Mouse (Mus musculus) forebrain, postnatal 0 days (tissue): ENCODE measurements around the gene Cdyl2. TPM values are rescaled to one million over a fixed set of nuclear protein-coding genes. Genes with fewer than 3 reads are reported as not detected.

ENCODE experiments used
- ATAC-seq: fragments of 200-750 bp; cut with Nextera tagmentation; 2 replicates; pipeline ENCODE4 v1.8.0; 2017; ENCODE audit warnings: mild to moderate bottlenecking, moderate library complexity
- DNase-seq: peaks from one replicate; pipeline ENCODE4 v3.0.0-alpha.2; 2015
- H3K27ac ChIP-seq: fragments of 300-500 bp; sonication (generic); 2 replicates; pipeline ENCODE4 v1.5.1; 2014; ENCODE audit warnings: low read depth, mild to moderate bottlenecking, antibody characterized with exemption, low read length, moderate library complexity, mixed read lengths
- H3K27me3 ChIP-seq: fragments of 300-500 bp; sonication (generic); 2 replicates; pipeline ENCODE4 v1.6.1; 2014; ENCODE audit warnings: mild to moderate bottlenecking, low read length, mixed read lengths; ENCODE audit not compliant: insufficient read depth
- H3K36me3 ChIP-seq: fragments of 300-500 bp; sonication (generic); 2 replicates; pipeline ENCODE4 v1.6.1; 2014; ENCODE audit warnings: mild to moderate bottlenecking, moderate library complexity; ENCODE audit not compliant: insufficient read depth
- H3K4me1 ChIP-seq: fragments of 300-500 bp; sonication (generic); 2 replicates; pipeline ENCODE4 v1.6.1; 2014; ENCODE audit warnings: antibody characterized with exemption; ENCODE audit not compliant: insufficient read depth
- H3K4me2 ChIP-seq: fragments of 300-500 bp; sonication (generic); 2 replicates; pipeline ENCODE4 v1.6.1; 2014; ENCODE audit warnings: low read depth, mild to moderate bottlenecking, moderate library complexity
- H3K4me3 ChIP-seq: fragments of 300-500 bp; sonication (generic); 2 replicates; pipeline ENCODE4 v1.5.1; 2014; ENCODE audit warnings: low read depth, low read length, mixed read lengths
- H3K9ac ChIP-seq: fragments of 300-500 bp; sonication (generic); 2 replicates; pipeline ENCODE4 v1.6.1; 2014; ENCODE audit warnings: mild to moderate bottlenecking
- H3K9me3 ChIP-seq: fragments of 300-500 bp; sonication (generic); 2 replicates; pipeline ENCODE4 v1.6.1; 2016; ENCODE audit warnings: low read length
- CTCF ChIP-seq: sonication (generic); IDR thresholded peaks from 2 replicates; pipeline ENCODE4 v1.5.1; 2016; ENCODE audit warnings: antibody characterized with exemption, control low read depth, low read depth
- WGBS: fragments of 180-500 bp; shearing (Covaris S2); extraction: QIAGEN DNeasy Blood & Tissue Kit; methylation state at CpG from one replicate; pipeline ENCODE4 v1.1.7; 2014; 5-methylcytosine and 5-hydroxymethylcytosine counted together
- polyA plus RNA-seq: library from polyadenylated mRNA; unstranded; fragments of >200 nt; fragmentation: Nextera tagmentation; extraction: Ambion mirVana; gene quantifications from 2 replicates; pipeline ENCODE4 v1.2.1, GENCODE M21; 2015
- total RNA-seq: library from RNA; depleted of rRNA; stranded (reverse); fragments of >200 nt; gene quantifications from 2 replicates; pipeline ENCODE4 v1.2.3, GENCODE M21; 2014

The Cdyl2 gene
- total and polyA plus RNA-seq, 2 experiments from 2014 or later = 10.8 to 11.9 TPM

GRCm38 (mm10) chr8:116627854-116628479, 104.8 kb downstream of the Cdyl2 start:
- H3K27me3 ChIP-seq = no peaks in the 10 kb centered on the region
- no peaks in the 10 kb centered on the region for H3K9me3 ChIP-seq
- H3K4me3 ChIP-seq = no peak overlapping the region
- 91% methylated on average over 2 of the region's 2 CpGs for WGBS
- H3K9ac ChIP-seq = no peak overlapping the region
- TF ChIP-seq CTCF = no peak
- no peak for DNase-seq
- no peaks in the 10 kb centered on the region for H3K4me1 ChIP-seq
- no peak overlapping the region for H3K4me2 ChIP-seq
- 0 out of 2 replicates have a peak, but pooled peaks cover 4% of the 10 kb centered on the region for H3K36me3 ChIP-seq
- H3K27ac ChIP-seq = no peak overlapping the region
- ATAC-seq = no peak

- no peak for TF ChIP-seq CTCF
- Histone ChIP-seq H3K4me3 (no peak overlapping the region), H3K9ac (no peak overlapping the region), H3K27me3 (no peaks in the 10 kb centered on the region), H3K9me3 (no peaks in the 10 kb centered on the region), H3K36me3 (0 out of 2 replicates have a peak, but pooled peaks cover 5% of the 10 kb centered on the region), H3K27ac (no peak overlapping the region), H3K4me2 (no peak overlapping the region), H3K4me1 (no peaks in the 10 kb centered on the region)
- no peak for ATAC-seq
- WGBS = 96% methylated on average over 11 of the region's 11 CpGs
- no peak for DNase-seq
Observed at GRCm38 (mm10) chr8:116623591-116623990, 109.2 kb downstream of the Cdyl2 start.

GRCm38 (mm10) chr8:116622326-116622725, 110.5 kb downstream of the Cdyl2 start:
- no peak overlapping the region for H3K27ac ChIP-seq

GRCm38 (mm10) chr8:116621158-116621961, 111.4 kb downstream of the Cdyl2 start:
- Histone ChIP-seq H3K9me3 (no peaks in the 10 kb centered on the region), H3K4me2 (no peak overlapping the region), H3K9ac (no peak overlapping the region), H3K27ac (no peak overlapping the region), H3K36me3 (0 out of 2 replicates have a peak, but pooled peaks cover 5% of the 10 kb centered on the region), H3K4me1 (no peaks in the 10 kb centered on the region), H3K4me3 (no peak overlapping the region), H3K27me3 (no peaks in the 10 kb centered on the region)
- DNase-seq (peak; percentile 64), ATAC-seq (peak; percentile 71)
- 59% methylated on average over 21 of the region's 21 CpGs for WGBS
- TF ChIP-seq CTCF = no peak

More at GRCm38 (mm10) chr8:116622326-116622725, 110.5 kb downstream of the Cdyl2 start:
- Histone ChIP-seq H3K4me2 (no peak overlapping the region), H3K36me3 (0 out of 2 replicates have a peak, but pooled peaks cover 5% of the 10 kb centered on the region), H3K9ac (no peak overlapping the region), H3K27me3 (no peaks in the 10 kb centered on the region), H3K9me3 (no peaks in the 10 kb centered on the region), H3K4me3 (no peak overlapping the region), H3K4me1 (no peaks in the 10 kb centered on the region)
- DNase-seq (no peak), ATAC-seq (no peak)
- no peak for TF ChIP-seq CTCF
- 88% methylated on average over 9 of the region's 9 CpGs for WGBS

- TF ChIP-seq CTCF = no peak
- H3K9ac ChIP-seq = no peak overlapping the region
- no peak overlapping the region for H3K4me2 ChIP-seq
- ATAC-seq (no peak), DNase-seq (no peak)
- no peak overlapping the region for H3K27ac ChIP-seq
- no peak overlapping the region for H3K4me3 ChIP-seq
- no peaks in the 10 kb centered on the region for H3K27me3 ChIP-seq
- no peaks in the 10 kb centered on the region for H3K9me3 ChIP-seq
- 0 out of 2 replicates have a peak, but pooled peaks cover 5% of the 10 kb centered on the region for H3K36me3 ChIP-seq
- 67% methylated on average over 19 of the region's 19 CpGs for WGBS
- no peaks in the 10 kb centered on the region for H3K4me1 ChIP-seq
Observed at GRCm38 (mm10) chr8:116619686-116620320, 113.0 kb downstream of the Cdyl2 start.

- no peak overlapping the region for H3K27ac ChIP-seq
- 95% methylated on average over 5 of the region's 5 CpGs for WGBS
Observed at GRCm38 (mm10) chr8:116619221-116619620, 113.6 kb downstream of the Cdyl2 start.

More at GRCm38 (mm10) chr8:116619221-116619620, 113.6 kb downstream of the Cdyl2 start:
- H3K27me3 ChIP-seq = no peaks in the 10 kb centered on the region
- TF ChIP-seq CTCF = no peak
- no peak overlapping the region for H3K9ac ChIP-seq
- no peaks in the 10 kb centered on the region for H3K9me3 ChIP-seq
- no peak overlapping the region for H3K4me3 ChIP-seq
- H3K4me1 ChIP-seq = no peaks in the 10 kb centered on the region
- H3K36me3 ChIP-seq = 0 out of 2 replicates have a peak, but pooled peaks cover 5% of the 10 kb centered on the region
- DNase-seq = no peak
- H3K4me2 ChIP-seq = no peak overlapping the region
- ATAC-seq = no peak
